Mouse (Mus musculus): ENCODE measurements around the gene Lrriq1. TPM values are rescaled to one million over a fixed set of nuclear protein-coding genes. Genes with fewer than 3 reads are reported as not detected.

The Lrriq1 gene
- total RNA-seq (2021): not detected

DNA sequence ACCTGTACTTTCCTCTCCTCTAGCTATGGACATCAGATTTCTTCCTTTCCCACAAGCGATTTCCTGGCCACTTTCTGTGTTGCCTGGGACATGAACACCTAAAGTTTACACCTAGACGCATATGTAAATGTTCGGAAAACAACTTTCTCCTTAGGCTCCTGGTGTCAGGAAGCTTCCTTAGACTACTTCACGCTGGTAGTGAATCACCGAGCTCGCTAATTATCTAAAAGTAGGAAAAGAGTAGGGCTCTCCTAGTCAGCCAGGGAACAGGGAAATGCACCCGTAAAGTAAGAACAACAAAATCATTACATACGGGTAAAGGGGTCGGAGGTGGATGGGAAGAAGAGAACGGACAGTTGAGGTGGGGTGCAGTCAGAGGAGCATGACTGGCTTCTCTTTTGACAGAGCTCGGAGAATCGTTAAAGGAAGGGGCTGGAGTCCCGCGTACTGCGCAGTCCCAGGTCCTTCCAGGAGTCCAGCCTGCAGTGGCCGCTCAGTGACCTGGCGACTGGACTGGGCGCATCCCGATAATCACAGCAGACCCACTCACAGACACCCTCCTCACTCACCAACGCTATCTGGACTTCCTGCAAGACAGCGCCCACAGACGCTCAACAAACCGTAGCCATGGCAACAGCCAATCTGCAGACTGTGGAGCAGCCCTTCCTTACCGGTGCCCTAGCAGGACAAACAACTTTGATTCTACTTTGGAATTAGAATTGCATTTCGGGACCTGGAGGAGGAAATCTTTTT, at the start of gene Lrriq1:
Gene Lrriq1 (minus strand): TSS at position 616 of the 753 bp plus-strand sequence.
- DNase-seq: peak; percentile 63

DNA sequence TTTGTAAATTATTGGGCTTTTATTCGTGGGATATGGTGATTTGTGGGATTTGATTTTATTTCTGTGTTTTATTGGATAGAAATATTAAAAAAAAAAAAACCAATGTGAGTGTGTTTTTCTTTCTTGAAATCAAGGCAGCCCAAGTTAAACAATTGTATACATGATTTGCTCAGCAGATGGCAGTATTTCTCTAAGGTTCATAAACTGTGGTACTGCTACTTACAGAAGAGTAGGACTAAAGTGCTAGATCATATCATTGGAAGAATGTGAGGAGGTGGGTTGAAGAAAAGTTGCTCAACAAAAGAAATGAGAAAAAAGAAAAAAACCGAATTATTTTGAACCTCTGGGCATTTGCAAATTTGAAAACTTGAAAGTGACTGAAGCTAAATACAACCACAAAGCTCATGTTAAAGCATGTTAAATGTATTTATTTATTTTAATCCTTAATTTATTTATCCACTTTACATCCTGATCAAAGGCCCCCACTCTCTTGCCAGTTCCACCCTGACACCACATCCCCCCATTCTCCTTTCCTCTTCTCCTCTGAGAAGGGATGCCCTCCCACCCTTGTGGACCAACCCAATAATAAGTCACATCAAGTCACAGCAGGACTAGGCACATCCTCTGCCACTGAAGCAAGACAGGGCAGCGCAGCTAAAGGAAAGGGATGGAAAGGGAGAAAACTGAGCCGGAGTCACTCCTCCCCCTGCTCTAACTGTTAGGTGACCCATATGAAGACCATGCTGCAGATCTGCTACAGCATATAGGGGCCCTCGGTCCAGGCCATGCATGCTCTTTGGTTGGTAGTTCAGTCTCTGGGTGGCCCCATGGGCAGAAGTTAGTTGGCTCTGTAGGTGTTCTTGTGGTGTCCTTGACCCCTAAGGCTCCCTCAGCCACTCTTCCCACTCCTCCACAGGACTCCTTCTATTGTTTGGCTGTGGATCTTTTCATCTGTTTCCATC, 18.0 kb upstream of the Lrriq1 start:
- DNase-seq: no peak

DNA sequence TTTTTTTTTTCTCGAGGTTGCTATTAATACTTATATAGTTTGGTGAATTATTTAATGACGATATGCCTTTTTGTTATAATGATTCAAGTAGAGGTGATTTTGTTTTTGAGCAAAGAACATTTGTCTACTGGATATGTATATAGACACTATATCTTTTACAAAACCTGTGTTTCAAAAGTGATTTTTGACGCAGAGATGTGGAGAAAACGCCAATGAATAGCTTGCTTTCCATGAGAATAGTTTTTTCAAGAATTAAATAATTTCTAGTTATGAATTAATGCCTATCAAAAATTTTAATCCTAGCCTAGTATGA, 294 bp upstream of the Lrriq1 start:
- DNase-seq: no peak

- no peak for DNase-seq
These were observed 9.5 kb downstream of the Lrriq1 start for GRCm38 (mm10) chr10:103226646-103227045.

GRCm38 (mm10) chr10:103194655-103195328, 41.3 kb downstream of the Lrriq1 start:
- DNase-seq: no peak

DNA sequence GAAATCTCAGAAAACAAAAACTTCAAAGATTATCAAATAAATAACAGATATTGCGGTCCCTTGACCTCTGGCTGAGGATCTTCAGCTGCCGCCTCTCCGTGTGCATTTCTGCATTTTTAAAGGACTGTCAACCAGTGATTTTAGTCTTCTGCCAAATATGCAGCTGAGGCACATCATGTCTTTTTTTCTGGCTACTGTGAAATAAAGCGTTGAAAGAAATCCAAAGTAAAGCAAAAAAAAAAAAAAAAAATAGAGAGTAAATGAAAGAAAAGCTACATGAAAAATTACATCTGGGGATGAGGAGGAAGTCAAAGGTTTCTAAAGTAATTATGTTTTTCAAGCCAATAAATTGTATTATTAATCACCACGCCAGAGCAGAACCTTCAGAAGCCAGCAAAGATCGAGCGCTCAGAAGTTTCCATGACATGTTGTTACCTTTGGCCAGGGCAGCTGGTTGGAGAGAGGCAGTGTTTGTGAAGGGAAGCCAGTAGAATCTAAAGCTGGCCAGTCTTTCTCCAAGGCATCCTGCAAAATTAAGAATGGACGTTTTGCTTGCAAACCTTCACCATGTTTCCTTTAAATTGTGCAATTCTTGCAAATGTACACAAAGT, 90.2 kb downstream of the Lrriq1 start:
- DNase-seq: no peak

GRCm38 (mm10) chr10:103144927-103145768, 91.0 kb downstream of the Lrriq1 start:
- no peak for DNase-seq

DNA sequence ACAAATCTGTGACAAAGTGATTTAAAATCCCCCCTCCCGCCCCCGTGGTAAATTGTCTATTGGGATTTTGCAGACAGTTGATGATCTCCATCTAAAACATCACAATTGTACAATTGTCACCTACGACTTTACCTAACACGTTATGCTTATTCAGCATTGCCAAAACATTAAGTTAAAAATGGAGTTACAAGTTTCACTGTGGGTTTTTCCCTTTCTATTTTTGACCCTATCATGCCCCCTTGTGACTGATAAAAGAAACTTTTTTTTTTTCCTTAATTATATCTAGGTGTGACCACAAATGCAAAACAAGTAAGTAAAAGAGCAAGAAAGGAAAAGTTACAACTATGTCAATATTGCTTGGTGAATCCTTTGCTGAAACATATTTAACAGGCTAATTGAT, 93.6 kb downstream of the Lrriq1 start:
- no peak for DNase-seq

DNA sequence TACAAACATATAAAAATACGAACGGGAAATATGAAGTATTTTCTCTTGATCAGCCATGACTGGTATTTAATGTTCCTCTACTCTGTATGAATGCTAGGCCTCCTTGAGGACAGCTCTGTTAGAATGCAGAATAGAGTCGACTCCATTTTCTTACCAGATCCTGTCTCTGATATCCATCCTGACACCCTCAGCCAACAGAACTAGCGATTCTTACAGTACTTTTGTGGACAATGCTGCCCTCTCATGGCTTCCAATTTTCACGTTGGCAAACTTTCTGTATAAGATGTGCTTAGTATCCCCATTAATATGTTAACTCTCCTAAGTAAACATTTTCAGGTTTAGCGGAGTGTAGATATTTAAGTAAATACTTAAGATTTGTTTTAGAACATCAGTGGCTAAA, 94.6 kb downstream of the Lrriq1 start:
- no peak for DNase-seq

GRCm38 (mm10) chr10:103140609-103141008, 95.5 kb downstream of the Lrriq1 start:
- DNase-seq: no peak

GRCm38 (mm10) chr10:103114629-103115028, 121.5 kb downstream of the Lrriq1 start:
- DNase-seq: no peak

GRCm38 (mm10) chr10:103108090-103108489, 128.0 kb downstream of the Lrriq1 start:
- no peak for DNase-seq

GRCm38 (mm10) chr10:103086101-103086500, 150.0 kb downstream of the Lrriq1 start:
- DNase-seq: no peak

- no peak for DNase-seq
These were observed 186.5 kb downstream of the Lrriq1 start for GRCm38 (mm10) chr10:103049593-103049992.

DNA sequence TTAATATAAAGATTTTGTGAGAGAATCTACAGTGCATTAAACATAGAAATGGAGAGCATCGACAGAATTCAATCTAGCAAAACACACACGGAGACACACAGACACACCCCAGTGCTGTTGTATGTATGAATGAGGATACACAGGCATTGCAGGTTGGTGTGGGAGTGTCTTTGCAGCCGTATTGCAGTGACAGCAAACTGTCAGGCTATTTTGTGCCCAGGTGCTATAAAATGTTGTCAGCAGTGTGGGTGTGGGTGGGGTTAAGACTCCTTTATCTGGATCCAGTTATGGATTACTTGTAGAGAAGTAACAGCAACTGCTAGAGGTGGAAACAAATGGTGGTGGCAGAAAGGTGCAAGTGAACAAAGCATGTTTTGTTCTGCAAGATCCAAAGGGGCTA, 189.5 kb downstream of the Lrriq1 start:
- no peak for DNase-seq

DNA sequence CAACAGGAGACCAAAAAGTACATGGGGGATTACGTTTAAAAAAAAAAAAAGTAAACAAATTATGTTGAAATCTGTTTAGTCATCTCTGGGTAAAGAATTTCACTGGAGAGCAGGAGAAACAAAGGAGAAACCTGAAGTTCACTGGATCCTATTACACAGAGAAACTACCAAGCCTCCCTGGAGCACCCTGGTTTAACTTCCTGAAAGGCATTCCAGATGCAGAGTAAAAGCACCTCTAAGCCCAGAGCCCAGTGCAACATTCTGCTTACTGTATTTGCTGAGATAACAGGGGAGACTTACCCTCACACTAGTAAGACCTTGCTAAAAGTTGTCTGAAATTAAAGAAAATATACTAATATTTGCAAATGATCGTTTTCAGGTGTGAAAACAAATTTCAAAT, 191.1 kb downstream of the Lrriq1 start:
- no peak for DNase-seq

- DNase-seq: no peak
These were observed 201.0 kb downstream of the Lrriq1 start for GRCm38 (mm10) chr10:103035002-103035640.

GRCm38 (mm10) chr10:103030931-103031330, 205.2 kb downstream of the Lrriq1 start:
- DNase-seq: no peak

- no peak for DNase-seq
These were observed 206.2 kb downstream of the Lrriq1 start, which contains the start of gene Alx1 for GRCm38 (mm10) chr10:103029730-103030490. Gene Alx1 (minus strand): TSS chr10:103030215.

GRCm38 (mm10) chr10:103029132-103029729, 206.9 kb downstream of the Lrriq1 start:
- no peak for DNase-seq
